Mouse (Mus musculus): ENCODE data around the gene Ldhd. TPM values are rescaled to one million over a fixed set of nuclear protein-coding genes. Genes with fewer than 3 reads are reported as not detected.

Gene Ldhd
- total RNA-seq (2021), result 1 to 10 TPM; 3.2 to 5.4 TPM
- long read RNA-seq, experiment 1, partial matches to known transcripts, result 0 of 4 reads
- long read RNA-seq, experiment 1, other reads (novel, unspliced or antisense), result 2 of 4 reads
- long read RNA-seq, experiment 2, partial matches to known transcripts, result 1 of 4 reads
- long read RNA-seq, experiment 2, other reads (novel, unspliced or antisense), result 1 of 4 reads

DNA sequence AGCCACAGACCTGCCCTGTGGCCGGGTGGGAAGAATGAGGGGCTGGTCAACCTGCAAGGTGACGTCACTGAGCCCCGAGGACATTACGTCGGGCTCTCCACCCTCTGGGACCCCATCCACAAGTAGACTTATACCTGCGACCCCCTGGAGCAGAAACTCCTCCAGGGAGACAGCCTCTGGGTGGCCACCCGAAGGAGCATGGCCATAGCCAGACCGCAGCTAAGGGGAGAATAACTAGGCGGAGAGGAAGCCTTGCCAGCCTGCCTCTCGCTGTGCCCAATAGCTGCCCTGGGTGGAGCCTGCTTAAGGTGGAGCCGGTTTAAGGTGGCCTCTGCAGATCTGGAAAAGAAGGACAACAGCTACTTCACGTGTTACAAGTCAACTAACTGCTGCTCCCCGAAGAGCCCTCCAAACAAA is at the start of gene Ldhd:
Ldhd (minus strand) TSS at position 270 of the 417 bp plus-strand sequence.
- peak in 1 of 2 experiments; percentile 57 for DNase-seq (ENCODE audit: low spot score in 2 of 2)
- intact Hi-C loops (cut with DNase I), result no loop called here

- intact Hi-C loops (cut with DNase I), result loop anchor here (5.0 kb wide), 2 partner anchors 133 to 148 kb away; no protein-coding TSS in a partner anchor
- peak; percentile 64 to 75 for DNase-seq (ENCODE audit: low spot score in 2 of 2)
These were observed 48.7 kb upstream of the Ldhd start for GRCm38 (mm10) chr8:111678848-111679247.

- DNase-seq (ENCODE audit: low spot score in 2 of 2), result peak; percentile 65 to 78
- intact Hi-C loops (cut with DNase I), result loop anchor here (5.0 kb wide), 2 partner anchors 134 to 149 kb away; no protein-coding TSS in a partner anchor
These were observed 47.9 kb upstream of the Ldhd start for GRCm38 (mm10) chr8:111678111-111678510.

- DNase-seq (ENCODE audit: low spot score in 2 of 2), result no peak
- intact Hi-C loops (cut with DNase I), result loop anchor here (5.0 kb wide), 2 partner anchors 136 to 151 kb away; no protein-coding TSS in a partner anchor
These were observed 46.1 kb upstream of the Ldhd start for GRCm38 (mm10) chr8:111676237-111676636.

DNA sequence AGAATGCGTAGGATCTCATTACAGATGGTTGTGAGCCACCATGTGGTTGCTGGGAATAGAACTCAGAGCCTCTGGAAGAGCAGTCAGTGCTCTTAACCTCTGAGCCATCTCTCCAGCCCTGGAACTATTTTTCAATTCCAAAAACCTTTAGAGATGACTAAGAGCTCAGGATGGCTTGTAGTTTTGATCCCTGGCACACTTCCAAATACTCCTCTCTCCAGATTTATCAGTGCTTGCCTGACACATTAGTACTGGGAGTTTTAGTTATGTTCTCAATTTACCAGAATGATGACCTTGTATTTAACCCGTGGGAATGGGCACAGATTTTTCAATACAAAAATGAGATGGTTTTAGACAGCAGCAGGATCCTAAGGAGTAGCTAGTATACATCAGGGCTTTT is 36.6 kb upstream of the Ldhd start:
- intact Hi-C loops (cut with DNase I), result no loop called here
- no peak for DNase-seq (ENCODE audit: low spot score in 2 of 2)

DNA sequence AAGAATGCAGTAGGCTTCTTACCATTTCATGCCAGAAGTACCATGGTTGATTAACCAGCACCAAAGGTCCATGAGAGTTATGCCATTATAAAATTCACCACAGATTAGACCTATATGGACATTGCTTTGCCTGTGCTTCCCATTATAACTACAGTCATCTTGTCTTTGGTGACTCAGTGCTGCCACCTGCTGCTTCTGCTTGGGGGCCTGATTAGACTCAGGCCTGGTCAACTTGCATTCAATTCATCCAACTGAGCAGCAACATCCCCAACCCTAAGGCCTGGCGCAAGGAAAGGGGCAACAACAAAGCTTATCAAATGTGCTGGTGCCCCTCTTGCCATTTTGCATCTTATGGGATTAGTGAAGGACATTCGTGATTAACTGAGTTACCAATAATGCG is 32.3 kb upstream of the Ldhd start:
- intact Hi-C loops (cut with DNase I), result no loop called here

DNA sequence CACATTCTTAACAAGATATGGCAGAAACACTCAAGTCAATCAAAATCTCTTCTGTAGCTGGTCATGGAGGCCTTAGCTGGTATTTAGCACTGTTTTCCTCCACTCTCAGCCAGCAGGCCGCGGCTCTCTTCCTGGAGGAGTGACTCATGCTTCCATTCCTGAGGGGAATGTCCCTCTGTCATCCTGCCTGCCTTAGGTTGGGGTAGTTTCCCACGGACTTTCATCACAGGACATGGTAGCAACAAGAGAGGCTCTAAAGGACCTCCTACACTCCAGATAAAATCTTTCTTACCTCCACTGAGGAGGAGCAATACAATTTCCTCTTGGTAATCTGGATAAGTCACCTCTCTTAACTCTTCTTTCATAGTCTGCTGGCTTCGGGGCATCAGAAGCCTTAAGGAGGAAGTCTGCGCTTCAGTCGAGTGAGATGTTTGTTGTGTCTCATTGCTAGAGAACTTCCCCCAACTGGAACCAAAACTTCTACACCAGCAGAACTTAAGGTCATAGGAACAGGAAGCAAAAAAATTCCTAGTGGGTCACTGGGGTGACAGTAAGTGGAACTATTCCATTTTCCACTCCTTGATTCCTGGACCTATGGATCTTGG is 28.7 kb upstream of the Ldhd start:
- intact Hi-C loops (cut with DNase I), result no loop called here
- DNase-seq (ENCODE audit: low spot score in 2 of 2), result no peak

More for the DNA sequence above, 32.3 kb upstream of the Ldhd start:
- DNase-seq (ENCODE audit: low spot score in 2 of 2), result peak; percentile 71 to 79

DNA sequence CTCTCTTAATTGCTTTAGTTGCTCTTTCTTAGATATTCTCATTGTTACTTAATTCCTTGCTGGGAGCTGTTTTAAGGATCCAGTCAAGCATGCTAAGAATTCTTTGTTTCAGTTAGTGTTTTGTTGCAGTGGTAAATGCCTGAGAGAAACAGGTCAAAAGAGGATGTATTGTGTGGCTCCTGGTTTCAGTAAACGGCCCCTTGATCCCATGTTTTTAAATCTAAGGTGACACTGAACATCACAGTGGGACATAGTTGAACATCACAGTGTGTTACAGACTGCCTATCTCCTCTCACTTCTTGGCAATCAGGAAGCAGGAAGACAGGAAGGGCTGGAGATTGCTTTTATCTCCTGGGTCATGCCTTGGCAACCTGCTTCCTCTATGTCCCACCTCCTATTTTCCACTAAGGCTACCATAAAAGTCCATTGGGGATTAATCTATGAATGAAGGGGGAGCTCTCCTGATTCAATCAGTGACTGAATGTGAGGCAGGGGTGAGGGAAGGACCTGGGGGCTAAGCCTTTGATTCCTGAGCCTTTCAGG is 27.2 kb upstream of the Ldhd start:
- no peak for DNase-seq (ENCODE audit: low spot score in 2 of 2)
- intact Hi-C loops (cut with DNase I), result no loop called here

GRCm38 (mm10) chr8:111653524-111653923 is 23.4 kb upstream of the Ldhd start:
- intact Hi-C loops (cut with DNase I), result no loop called here
- DNase-seq (ENCODE audit: low spot score in 2 of 2), result no peak

DNA sequence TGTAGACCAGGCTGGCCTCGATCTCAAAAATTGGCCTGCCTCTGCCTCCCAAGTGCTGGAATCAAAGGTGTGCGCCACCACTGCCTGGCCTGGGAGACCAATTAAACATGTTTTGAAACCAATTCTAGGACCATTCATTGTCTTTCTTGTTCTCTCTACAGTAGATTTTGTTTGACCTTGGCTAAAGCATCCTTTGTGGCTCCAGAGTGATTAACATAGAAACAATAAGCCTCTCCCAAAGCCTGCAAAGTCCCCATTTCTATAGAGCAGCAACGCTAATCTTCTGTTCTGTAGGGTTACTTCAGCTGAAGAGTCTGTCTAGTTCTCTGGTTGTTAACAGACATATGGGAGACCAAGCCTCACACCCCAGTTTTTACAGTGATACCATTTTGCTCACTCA is 20.5 kb upstream of the Ldhd start:
- intact Hi-C loops (cut with DNase I), result no loop called here
- DNase-seq (ENCODE audit: low spot score in 2 of 2), result no peak

GRCm38 (mm10) chr8:111648834-111649233 is 18.7 kb upstream of the Ldhd start:
- no peak for DNase-seq (ENCODE audit: low spot score in 2 of 2)
- intact Hi-C loops (cut with DNase I), result no loop called here

GRCm38 (mm10) chr8:111645715-111646114 is 15.5 kb upstream of the Ldhd start:
- DNase-seq (ENCODE audit: low spot score in 2 of 2), result no peak
- intact Hi-C loops (cut with DNase I), result no loop called here

DNA sequence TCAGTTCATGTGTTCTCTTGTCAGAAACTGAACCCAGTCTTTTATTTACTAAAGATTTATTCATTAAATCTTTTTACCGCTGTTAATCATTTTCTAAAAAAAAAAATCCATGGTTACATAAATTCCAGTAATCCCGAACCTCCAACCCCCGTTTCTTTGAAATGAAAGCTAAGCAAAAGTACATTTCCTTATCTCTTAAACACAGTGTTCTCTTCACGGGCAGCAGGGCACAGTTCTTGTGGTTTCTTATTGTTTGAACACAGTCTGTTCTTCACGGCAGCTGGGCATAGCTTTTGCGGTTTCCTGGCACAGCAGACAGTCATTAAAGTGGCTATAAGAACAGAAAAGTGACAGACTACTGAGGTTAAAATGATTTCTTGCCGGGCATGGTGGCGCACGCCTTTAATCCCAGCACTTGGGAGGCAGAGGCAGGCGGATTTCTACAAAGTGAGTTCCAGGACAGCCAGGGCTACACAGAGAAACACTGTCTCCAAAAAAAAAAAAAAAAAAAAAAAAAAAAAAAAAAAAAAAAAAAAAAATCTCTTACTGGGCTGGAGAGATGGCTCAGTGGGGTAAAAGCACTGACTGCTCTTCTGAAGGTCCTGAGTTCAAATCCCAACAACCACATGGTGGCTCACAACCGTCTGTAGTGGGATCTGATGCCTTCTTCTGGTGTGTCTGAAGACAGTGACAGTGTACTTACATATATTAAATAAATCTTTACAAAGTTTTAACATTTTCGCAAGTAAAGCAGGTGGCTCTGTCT is 14.3 kb upstream of the Ldhd start:
- intact Hi-C loops (cut with DNase I), result loop anchor here (5.0 kb wide), 1 partner anchor 107 kb away; the partner anchor contains the start of gene Znrf1
- peak in 1 of 2 experiments; percentile 34 for DNase-seq (ENCODE audit: low spot score in 2 of 2)

- peak; percentile 95 to 97 for DNase-seq (ENCODE audit: low spot score in 2 of 2)
- intact Hi-C loops (cut with DNase I), result loop anchor here (5.0 kb wide), 1 partner anchor 106 kb away; the partner anchor contains the start of gene Znrf1
These were observed 13.3 kb upstream of the Ldhd start, which contains the start of gene Zfp1 for GRCm38 (mm10) chr8:111643264-111644141. Zfp1 (plus strand) TSS chr8:111643401.

DNA sequence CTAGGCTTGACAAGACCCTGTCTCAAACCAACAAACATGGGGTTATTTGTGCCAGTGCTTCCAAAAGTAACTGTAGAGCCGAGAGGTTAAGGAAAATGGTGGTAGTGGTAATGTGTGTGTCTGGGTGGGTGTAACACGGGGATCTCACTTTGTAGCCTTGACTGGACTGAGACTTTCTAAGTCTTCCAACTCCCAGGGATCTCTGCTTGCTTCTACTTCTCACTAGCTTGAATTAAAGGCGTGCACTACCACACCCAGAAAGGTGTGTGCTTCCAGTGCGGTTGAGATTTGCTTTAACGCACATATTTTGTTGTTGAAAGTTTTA is 12.7 kb upstream of the Ldhd start:
- intact Hi-C loops (cut with DNase I), result loop anchor here (5.0 kb wide), 1 partner anchor 106 kb away; the partner anchor contains the start of gene Znrf1
- no peak for DNase-seq (ENCODE audit: low spot score in 2 of 2)

DNA sequence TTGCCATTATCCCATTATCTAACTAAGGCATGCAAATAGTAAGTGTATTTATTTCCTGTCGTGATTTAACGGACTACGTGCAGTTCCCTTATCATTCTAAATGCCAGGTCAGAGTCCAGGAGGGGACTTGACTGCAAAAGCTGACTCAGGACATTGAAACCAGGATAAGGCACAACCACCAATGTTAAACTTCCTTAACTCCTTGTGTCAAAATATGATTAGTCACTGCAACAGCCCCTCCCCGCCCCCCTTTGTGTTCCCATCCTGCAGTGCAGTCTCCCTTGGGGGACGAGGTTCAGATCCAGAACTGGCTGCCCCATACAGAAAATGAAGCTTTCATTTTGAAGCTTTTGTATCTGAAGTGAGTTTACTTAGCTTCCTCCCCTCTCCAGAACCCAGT is 12.3 kb upstream of the Ldhd start:
- no peak for DNase-seq (ENCODE audit: low spot score in 2 of 2)
- intact Hi-C loops (cut with DNase I), result loop anchor here (5.0 kb wide), 1 partner anchor 105 kb away; the partner anchor contains the start of gene Znrf1

GRCm38 (mm10) chr8:111641064-111641463 is 10.9 kb upstream of the Ldhd start:
- intact Hi-C loops (cut with DNase I), result loop anchor here (5.0 kb wide), 1 partner anchor 104 kb away; the partner anchor contains the start of gene Znrf1
- peak in 1 of 2 experiments; percentile 49 for DNase-seq (ENCODE audit: low spot score in 2 of 2)

- intact Hi-C loops (cut with DNase I), result no loop called here
- DNase-seq (ENCODE audit: low spot score in 2 of 2), result no peak
These were observed 7.9 kb upstream of the Ldhd start for GRCm38 (mm10) chr8:111638086-111638485.

DNA sequence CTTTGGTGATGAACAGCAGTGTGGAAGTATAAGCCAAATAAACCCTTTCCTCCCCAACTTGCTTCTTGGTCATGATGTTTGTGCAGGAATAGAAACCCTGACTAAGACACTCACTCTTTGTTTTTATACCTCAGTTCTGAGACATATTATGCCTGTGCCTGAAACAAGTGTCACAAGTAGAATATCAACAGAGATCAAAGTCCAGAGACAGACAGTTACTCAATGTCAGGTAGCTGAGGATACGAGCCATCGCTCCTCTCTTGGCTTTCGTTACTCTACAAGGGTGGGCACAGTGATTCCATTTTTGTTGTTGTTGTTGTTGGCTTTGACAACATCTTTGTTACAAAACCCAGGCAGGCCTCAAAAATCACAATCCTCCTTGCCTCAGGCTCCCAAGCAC is 2.8 kb upstream of the Ldhd start:
- intact Hi-C loops (cut with DNase I), result no loop called here
- DNase-seq (ENCODE audit: low spot score in 2 of 2), result no peak
